Mouse (Mus musculus): ENCODE data around the gene Rwdd2b. TPM values are rescaled to one million over a fixed set of nuclear protein-coding genes. Genes with fewer than 3 reads are reported as not detected.
A peak's percentile ranks its signal among the peaks of the same experiment; 100 is the strongest.

Gene Rwdd2b
- total and polyA plus RNA-seq, 3 experiments, result 14.2 to 35.9 (median 35.9) TPM

GRCm38 (mm10) chr16:87405001-87405400, 35.4 kb downstream of the Rwdd2b start:
- no peaks in the 10 kb centered on the region for H3K27me3 ChIP-seq (replicated peaks)
- no peak overlapping the region for H3K9ac ChIP-seq (ENCODE audit: insufficient read depth, low read depth)
- no peaks in the 10 kb centered on the region for H3K4me1 ChIP-seq (ENCODE audit: control insufficient read depth in 1 of 2, insufficient read depth in 2 of 2)
- H3K4me2 ChIP-seq (ENCODE audit: insufficient read depth, low read depth, poor library complexity, severe bottlenecking), result no peak overlapping the region
- no peaks in the 10 kb centered on the region for H3K9me3 ChIP-seq (replicated peaks; ENCODE audit: low read length)
- H3K79me2 ChIP-seq (replicated peaks; ENCODE audit: control insufficient read depth, extremely low read depth, insufficient read depth, poor library complexity, severe bottlenecking), result no peaks in the 10 kb centered on the region; the same call in 1 of the 2 replicates
- dilution Hi-C loops (cut with MboI; ENCODE audit: extremely low pct_ligation_motif_present, extremely low pct_unique_long_range_greater_than_20kb, low sequenced_read_pairs) (no loop called here), in situ Hi-C loops (cut with MboI; ENCODE audit: low pct_ligation_motif_present, low pct_unique_long_range_greater_than_20kb, low sequenced_read_pairs) (no loop called here)
- no peak overlapping the region for H3K4me3 ChIP-seq (replicated peaks in 1 of 3; ENCODE audit: low read depth in 2 of 3, low read length in 2 of 3, poor library complexity in 1 of 3)
- peak in 1 of 2 experiments; percentile 60; a peak in 2 of 4 replicates for TF ChIP-seq CTCF (conservative IDR thresholded peaks at IDR 0.05 in 1 of 2, IDR thresholded peaks at IDR 0.05 in 1 of 2; ENCODE audit: low read depth in 2 of 2, low read length in 2 of 2)
- peak; percentile 13 for TF ChIP-seq RAD21 (IDR thresholded peaks at IDR 0.05; ENCODE audit: low read depth, low read length)
- TF ChIP-seq GABPA (IDR thresholded peaks at IDR 0.05; ENCODE audit: insufficient replicate concordance, low read depth, low read length), result no peak
- peak; percentile 90 for DNase-seq (ENCODE audit: extremely low read depth)
- H3K36me3 ChIP-seq (replicated peaks in 1 of 2; ENCODE audit: control insufficient read depth in 1 of 2, insufficient read depth in 1 of 2, low read length in 1 of 2), result peaks cover 65 to 93% of the 10 kb centered on the region in 2 experiments
- no peak overlapping the region for H3K27ac ChIP-seq (ENCODE audit: insufficient read depth, low read depth)

GRCm38 (mm10) chr16:87393813-87394548, 46.4 kb downstream of the Rwdd2b start:
- H3K9ac ChIP-seq (ENCODE audit: insufficient read depth, low read depth), result no peak overlapping the region
- H3K9me3 ChIP-seq (replicated peaks; ENCODE audit: low read length), result peaks cover 6% of the 10 kb centered on the region
- H3K4me3 ChIP-seq (replicated peaks in 1 of 3; ENCODE audit: low read depth in 2 of 3, low read length in 2 of 3, poor library complexity in 1 of 3), result no peak overlapping the region
- in situ Hi-C loops (cut with MboI; ENCODE audit: low pct_ligation_motif_present, low pct_unique_long_range_greater_than_20kb, low sequenced_read_pairs) (loop anchor here (25.0 kb wide), 1 partner anchor 1582 kb away; the partner anchor contains the start of gene Adamts1), dilution Hi-C loops (cut with MboI; ENCODE audit: extremely low pct_ligation_motif_present, extremely low pct_unique_long_range_greater_than_20kb, low sequenced_read_pairs) (no loop called here)
- H3K36me3 ChIP-seq (replicated peaks in 1 of 2; ENCODE audit: control insufficient read depth in 1 of 2, insufficient read depth in 1 of 2, low read length in 1 of 2), result peaks cover 57 to 75% of the 10 kb centered on the region in 2 experiments
- no peaks in the 10 kb centered on the region for H3K27me3 ChIP-seq (replicated peaks)
- peak; percentile 81 for DNase-seq (ENCODE audit: extremely low read depth)
- no peak overlapping the region for H3K27ac ChIP-seq (ENCODE audit: insufficient read depth, low read depth)
- no peak overlapping the region for H3K4me2 ChIP-seq (ENCODE audit: insufficient read depth, low read depth, poor library complexity, severe bottlenecking)
- no peak for TF ChIP-seq SIN3A (IDR thresholded peaks at IDR 0.05; ENCODE audit: low read length)
- no peak for TF ChIP-seq JUND (conservative IDR thresholded peaks at IDR 0.05; ENCODE audit: low read depth, low read length)
- peak; percentile 78 for TF ChIP-seq RAD21 (IDR thresholded peaks at IDR 0.05; ENCODE audit: low read depth, low read length)
- peak; percentile 45 for TF ChIP-seq SMC3 (IDR thresholded peaks at IDR 0.05; ENCODE audit: low read depth, low read length)
- TF ChIP-seq MAX (IDR thresholded peaks at IDR 0.05; ENCODE audit: low read length), result 0 out of 2 replicates have a peak, but pooled peaks have one; percentile 19
- no peak for TF ChIP-seq POLR2A (IDR thresholded peaks at IDR 0.05; ENCODE audit: low read depth, low read length)
- TF ChIP-seq MEF2A (IDR thresholded peaks at IDR 0.05; ENCODE audit: borderline replicate concordance, low read depth, low read length), result no peak
- no peak for TF ChIP-seq EP300 (IDR thresholded peaks at IDR 0.05; ENCODE audit: low read length)
- TF ChIP-seq ZC3H11A (IDR thresholded peaks at IDR 0.05; ENCODE audit: low read depth, low read length), result no peak
- TF ChIP-seq ELF1 (IDR thresholded peaks at IDR 0.05; ENCODE audit: low read depth, low read length), result peak; percentile 45; the same call in 1 of the 2 replicates
- 0 out of 2 replicates have a peak, but pooled peaks have one; percentile 45 for TF ChIP-seq MAZ (IDR thresholded peaks at IDR 0.05; ENCODE audit: low read depth, low read length)
- TF ChIP-seq ETS1 (conservative IDR thresholded peaks at IDR 0.05; ENCODE audit: low read depth, low read length), result no peak
- TF ChIP-seq TCF12 (IDR thresholded peaks at IDR 0.05; ENCODE audit: low read depth, low read length), result no peak
- TF ChIP-seq CTCF (conservative IDR thresholded peaks at IDR 0.05 in 1 of 2, IDR thresholded peaks at IDR 0.05 in 1 of 2; ENCODE audit: low read depth in 2 of 2, low read length in 2 of 2), result peak; percentile 79 to 97
- peak; percentile 19; the same call in 1 of the 2 replicates for TF ChIP-seq HCFC1 (IDR thresholded peaks at IDR 0.05; ENCODE audit: low read depth, low read length)
- 0 out of 2 replicates have a peak, but pooled peaks have one; percentile 44 for TF ChIP-seq IRF4 (IDR thresholded peaks at IDR 0.05; ENCODE audit: low read depth, low read length)
- TF ChIP-seq ZMIZ1 (IDR thresholded peaks at IDR 0.05; ENCODE audit: low read depth, low read length), result no peak
- no peak for TF ChIP-seq KAT2A (IDR thresholded peaks at IDR 0.05; ENCODE audit: insufficient replicate concordance, low read length)
- no peak for TF ChIP-seq MXI1 (IDR thresholded peaks at IDR 0.05; ENCODE audit: low read depth, low read length)
- 0 out of 2 replicates have a peak, but pooled peaks have one; percentile 19 for TF ChIP-seq NELFE (IDR thresholded peaks at IDR 0.05; ENCODE audit: low read depth, low read length)
- peaks cover 7 to 19% of the 10 kb centered on the region in 2 experiments; a peak in 3 of 4 replicates for H3K4me1 ChIP-seq (ENCODE audit: control insufficient read depth in 1 of 2, insufficient read depth in 2 of 2)
- no peaks in the 10 kb centered on the region; the same call in 1 of the 2 replicates for H3K79me2 ChIP-seq (replicated peaks; ENCODE audit: control insufficient read depth, extremely low read depth, insufficient read depth, poor library complexity, severe bottlenecking)

Data from CH12.LX (cell line).